Mouse (Mus musculus) macrophage (primary cell): Measurements from ENCODE around the gene Tbc1d22a. TPM values are rescaled to one million over a fixed set of nuclear protein-coding genes. Genes with fewer than 3 reads are reported as not detected.

Source experiments
- H3K27ac ChIP-seq: fragments of 350-480 bp; formaldehyde crosslinking; 2 replicates; pipeline ENCODE4 v1.9.0; 2021
- H3K36me3 ChIP-seq: fragments of 350-480 bp; formaldehyde crosslinking; 2 replicates; pipeline ENCODE4 v1.9.0; 2021; ENCODE audit errors: inconsistent target
- H3K4me3 ChIP-seq: fragments of 350-480 bp; formaldehyde crosslinking; 2 replicates; pipeline ENCODE4 v1.9.0; 2021; ENCODE audit errors: inconsistent target
- H3K79me2 ChIP-seq: fragments of 350-480 bp; formaldehyde crosslinking; 2 replicates; pipeline ENCODE4 v1.9.0; 2021; ENCODE audit errors: inconsistent target
- WGBS: methylation state at CpG from one replicate; pipeline ENCODE4 v1.1.7; 2026; ENCODE audit warnings: inconsistent platforms; ENCODE audit not compliant: missing documents; 5-methylcytosine and 5-hydroxymethylcytosine counted together
- polyA plus RNA-seq: library from polyadenylated mRNA; stranded (reverse); fragments of 250-400 nt; gene quantifications from 3 replicates; pipeline ENCODE4 v1.2.4, GENCODE M21; 2018; ENCODE audit warnings: inconsistent platforms

Tbc1d22a gene
- polyA plus RNA-seq, 1 experiment from 2014 or later = 49.5 TPM

GRCm38 (mm10) chr15:86279059-86279974 is 65.1 kb downstream of the Tbc1d22a start:
- WGBS = 93% methylated on average over 14 of the region's 14 CpGs
- Histone ChIP-seq H3K36me3 (no peaks in the 10 kb centered on the region), H3K4me3 (no peak overlapping the region), H3K79me2 (peaks cover 98% of the 10 kb centered on the region), H3K27ac (no peak overlapping the region)

- Histone ChIP-seq H3K36me3 (no peaks in the 10 kb centered on the region), H3K4me3 (no peak overlapping the region), H3K27ac (no peak overlapping the region), H3K79me2 (peaks cover 98% of the 10 kb centered on the region)
- 89% methylated on average over 4 of the region's 4 CpGs for WGBS
Observed at GRCm38 (mm10) chr15:86280137-86280536, 65.9 kb downstream of the Tbc1d22a start.

- 45% methylated on average over 1 of the region's 1 CpGs for WGBS
- no peaks in the 10 kb centered on the region for H3K36me3 ChIP-seq
- no peak overlapping the region for H3K4me3 ChIP-seq
- no peak overlapping the region for H3K27ac ChIP-seq
- H3K79me2 ChIP-seq = peaks cover 98% of the 10 kb centered on the region
Observed at GRCm38 (mm10) chr15:86283238-86283637, 69.0 kb downstream of the Tbc1d22a start.

DNA sequence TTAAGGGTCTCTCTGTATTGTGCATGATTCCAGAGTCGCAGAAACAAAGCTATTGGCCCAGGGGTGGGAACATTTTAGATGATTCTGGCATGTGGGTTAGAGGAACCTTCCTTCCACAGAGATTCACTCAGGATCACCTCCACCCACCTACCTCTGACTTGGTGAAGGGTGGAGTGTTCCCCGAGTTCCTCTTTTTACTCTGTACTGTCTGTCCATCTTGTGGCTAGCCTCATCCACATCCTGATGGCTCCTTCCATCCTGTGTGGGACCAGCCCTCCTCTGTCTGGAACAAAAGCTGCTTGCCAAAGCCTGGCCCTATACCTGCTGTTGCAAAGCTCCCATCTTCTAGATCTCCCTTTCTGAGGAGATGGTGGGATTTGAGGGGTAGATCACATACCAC is 71.0 kb downstream of the Tbc1d22a start:
- WGBS = 45% methylated on average over 2 of the region's 2 CpGs
- Histone ChIP-seq H3K4me3 (no peak overlapping the region), H3K36me3 (no peaks in the 10 kb centered on the region), H3K79me2 (peaks cover 99% of the 10 kb centered on the region), H3K27ac (no peak overlapping the region)

GRCm38 (mm10) chr15:86290074-86290473 is 75.8 kb downstream of the Tbc1d22a start:
- 98% methylated on average over 3 of the region's 3 CpGs for WGBS
- Histone ChIP-seq H3K79me2 (peaks cover 76% of the 10 kb centered on the region), H3K4me3 (no peak overlapping the region), H3K36me3 (no peaks in the 10 kb centered on the region), H3K27ac (no peak overlapping the region)

- Histone ChIP-seq H3K4me3 (no peak overlapping the region), H3K79me2 (peaks cover 66% of the 10 kb centered on the region; the same call in 1 of the 2 replicates), H3K27ac (no peak overlapping the region), H3K36me3 (no peaks in the 10 kb centered on the region; the same call in 1 of the 2 replicates)
- WGBS = 83% methylated on average over 5 of the region's 6 CpGs
Observed at GRCm38 (mm10) chr15:86292288-86292687, 78.0 kb downstream of the Tbc1d22a start.

- H3K36me3 ChIP-seq = peaks cover 20% of the 10 kb centered on the region; the same call in 1 of the 2 replicates
- H3K27ac ChIP-seq = no peak overlapping the region
- peaks cover 44% of the 10 kb centered on the region; the same call in 1 of the 2 replicates for H3K79me2 ChIP-seq
- H3K4me3 ChIP-seq = no peak overlapping the region
- WGBS = 91% methylated on average over 3 of the region's 3 CpGs
Observed at GRCm38 (mm10) chr15:86294426-86294825, 80.2 kb downstream of the Tbc1d22a start.

GRCm38 (mm10) chr15:86295722-86296288 is 81.5 kb downstream of the Tbc1d22a start:
- Histone ChIP-seq H3K4me3 (no peak overlapping the region), H3K79me2 (peaks cover 30% of the 10 kb centered on the region; the same call in 1 of the 2 replicates), H3K27ac (no peak overlapping the region), H3K36me3 (peaks cover 34% of the 10 kb centered on the region)
- WGBS = 95% methylated on average over 4 of the region's 4 CpGs

- Histone ChIP-seq H3K4me3 (no peak overlapping the region), H3K36me3 (peaks cover 49% of the 10 kb centered on the region), H3K27ac (no peak overlapping the region), H3K79me2 (peaks cover 28% of the 10 kb centered on the region; the same call in 1 of the 2 replicates)
- WGBS = 100% methylated on average over 1 of the region's 1 CpGs
Observed at GRCm38 (mm10) chr15:86297281-86297680, 83.0 kb downstream of the Tbc1d22a start.

GRCm38 (mm10) chr15:86303876-86304275 is 89.6 kb downstream of the Tbc1d22a start:
- Histone ChIP-seq H3K27ac (no peak overlapping the region), H3K36me3 (peaks cover 49% of the 10 kb centered on the region), H3K79me2 (no peaks in the 10 kb centered on the region; the same call in 1 of the 2 replicates), H3K4me3 (no peak overlapping the region)
- 100% methylated on average over 1 of the region's 1 CpGs for WGBS

GRCm38 (mm10) chr15:86304861-86305260 is 90.6 kb downstream of the Tbc1d22a start:
- no peaks in the 10 kb centered on the region; the same call in 1 of the 2 replicates for H3K79me2 ChIP-seq
- WGBS = 90% methylated on average over 3 of the region's 3 CpGs
- H3K36me3 ChIP-seq = peaks cover 39% of the 10 kb centered on the region
- no peak overlapping the region for H3K27ac ChIP-seq
- no peak overlapping the region for H3K4me3 ChIP-seq

- Histone ChIP-seq H3K79me2 (no peaks in the 10 kb centered on the region; the same call in 1 of the 2 replicates), H3K36me3 (peaks cover 37% of the 10 kb centered on the region), H3K27ac (no peak overlapping the region), H3K4me3 (no peak overlapping the region)
- 98% methylated on average over 3 of the region's 3 CpGs for WGBS
Observed at GRCm38 (mm10) chr15:86305290-86305689, 91.0 kb downstream of the Tbc1d22a start.

- Histone ChIP-seq H3K4me3 (no peak overlapping the region), H3K27ac (no peak overlapping the region), H3K79me2 (no peaks in the 10 kb centered on the region; the same call in 1 of the 2 replicates), H3K36me3 (peaks cover 29% of the 10 kb centered on the region)
- 79% methylated on average over 4 of the region's 5 CpGs for WGBS
Observed at GRCm38 (mm10) chr15:86309213-86309829, 95.1 kb downstream of the Tbc1d22a start.

GRCm38 (mm10) chr15:86320803-86321510 is 106.7 kb downstream of the Tbc1d22a start:
- H3K36me3 ChIP-seq = peaks cover 29% of the 10 kb centered on the region; the same call in 1 of the 2 replicates
- H3K27ac ChIP-seq = no peak overlapping the region
- WGBS = 97% methylated on average over 17 of the region's 19 CpGs
- no peaks in the 10 kb centered on the region for H3K79me2 ChIP-seq
- no peak overlapping the region for H3K4me3 ChIP-seq
